Mouse (Mus musculus) ES-Bruce4 (cell line): ENCODE measurements around the gene Fam13a. TPM values are rescaled to one million over a fixed set of nuclear protein-coding genes. Genes with fewer than 3 reads are reported as not detected.

ENCODE experiments used
- H3K27ac ChIP-seq: 2 replicates; pipeline ENCODE4 v1.5.1; 2012; ENCODE audit warnings: low read length, inconsistent platforms; ENCODE audit not compliant: insufficient read depth
- H3K27me3 ChIP-seq: 2 replicates; pipeline ENCODE4 v1.6.1; 2012; ENCODE audit warnings: mild to moderate bottlenecking, low read length, inconsistent platforms; ENCODE audit not compliant: control insufficient read depth, poor library complexity, insufficient read depth, severe bottlenecking
- H3K36me3 ChIP-seq: 2 replicates; pipeline ENCODE4 v1.6.1; 2012; ENCODE audit warnings: inconsistent platforms, mild to moderate bottlenecking, low read length, moderate library complexity; ENCODE audit not compliant: control insufficient read depth, poor library complexity, insufficient read depth, severe bottlenecking
- H3K4me1 ChIP-seq: one replicate; pipeline ENCODE4 v1.8.1; 2011; ENCODE audit warnings: low read length; ENCODE audit not compliant: control insufficient read depth, insufficient read depth
- H3K4me3 ChIP-seq: 2 replicates; pipeline ENCODE4 v1.5.1; 2011; ENCODE audit warnings: low read depth, mild to moderate bottlenecking, low read length
- H3K9ac ChIP-seq: 2 replicates; pipeline ENCODE4 v1.6.1; 2012; ENCODE audit warnings: low read depth, mild to moderate bottlenecking, inconsistent platforms; ENCODE audit not compliant: poor library complexity, severe bottlenecking
- H3K9me3 ChIP-seq: replicated peaks from 2 replicates; pipeline ENCODE4 v1.6.1; 2012; ENCODE audit warnings: mild to moderate bottlenecking, low read length, inconsistent platforms; ENCODE audit not compliant: control insufficient read depth, poor library complexity, insufficient read depth, severe bottlenecking
- CTCF ChIP-seq: IDR thresholded peaks from one replicate; pipeline ENCODE4 v1.8.1; 2011; ENCODE audit warnings: low read depth, low read length
- EP300 ChIP-seq: IDR thresholded peaks from 2 replicates; pipeline ENCODE4 v1.6.1; 2011; ENCODE audit warnings: low read depth, low read length; ENCODE audit not compliant: insufficient read depth
- POLR2A ChIP-seq: IDR thresholded peaks from one replicate; pipeline ENCODE4 v1.8.1; 2011; ENCODE audit warnings: low read length; ENCODE audit not compliant: insufficient read depth
- polyA plus RNA-seq: library from polyadenylated mRNA; stranded (reverse); fragments of >200 nt; gene quantifications from 2 replicates; pipeline ENCODE4 v1.2.4, GENCODE M21; 2011; ENCODE audit warnings: low read depth; ENCODE audit not compliant: missing spikeins, insufficient read depth, insufficient read length

The Fam13a gene
- polyA plus RNA-seq, 1 experiment, result 1.6 TPM

- Histone ChIP-seq H3K27ac (no peak overlapping the region), H3K4me3 (no peak overlapping the region), H3K4me1 (no peaks in the 10 kb centered on the region), H3K9ac (no peak overlapping the region), H3K27me3 (no peaks in the 10 kb centered on the region), H3K36me3 (no peaks in the 10 kb centered on the region), H3K9me3 (no peaks in the 10 kb centered on the region)
- no peak for TF ChIP-seq EP300
- no peak for TF ChIP-seq CTCF
- no peak for TF ChIP-seq POLR2A
Observed at GRCm38 (mm10) chr6:59014760-59015159, 9.6 kb downstream of the Fam13a start.

- Histone ChIP-seq H3K36me3 (no peaks in the 10 kb centered on the region), H3K4me1 (no peaks in the 10 kb centered on the region), H3K27ac (no peak overlapping the region), H3K9me3 (no peaks in the 10 kb centered on the region), H3K4me3 (no peak overlapping the region), H3K27me3 (no peaks in the 10 kb centered on the region), H3K9ac (no peak overlapping the region)
- TF ChIP-seq EP300, result no peak
- TF ChIP-seq CTCF, result no peak
- no peak for TF ChIP-seq POLR2A
Observed at GRCm38 (mm10) chr6:59014088-59014759, 10.1 kb downstream of the Fam13a start.

GRCm38 (mm10) chr6:59010792-59011191, 13.6 kb downstream of the Fam13a start:
- Histone ChIP-seq H3K36me3 (no peaks in the 10 kb centered on the region), H3K4me3 (no peak overlapping the region), H3K9me3 (no peaks in the 10 kb centered on the region), H3K27ac (no peak overlapping the region), H3K4me1 (no peaks in the 10 kb centered on the region), H3K27me3 (no peaks in the 10 kb centered on the region), H3K9ac (no peak overlapping the region)
- TF ChIP-seq EP300 (no peak), POLR2A (no peak), CTCF (no peak)

- Histone ChIP-seq H3K4me1 (no peaks in the 10 kb centered on the region), H3K36me3 (no peaks in the 10 kb centered on the region), H3K9ac (no peak overlapping the region), H3K9me3 (no peaks in the 10 kb centered on the region), H3K4me3 (no peak overlapping the region), H3K27ac (no peak overlapping the region), H3K27me3 (no peaks in the 10 kb centered on the region)
- TF ChIP-seq POLR2A, result no peak
- no peak for TF ChIP-seq CTCF
Observed at GRCm38 (mm10) chr6:59004630-59005029, 19.7 kb downstream of the Fam13a start.

GRCm38 (mm10) chr6:58999044-58999453, 25.3 kb downstream of the Fam13a start:
- Histone ChIP-seq H3K27ac (no peak overlapping the region), H3K4me3 (no peak overlapping the region), H3K9ac (no peak overlapping the region), H3K36me3 (no peaks in the 10 kb centered on the region), H3K27me3 (no peaks in the 10 kb centered on the region), H3K9me3 (no peaks in the 10 kb centered on the region), H3K4me1 (no peaks in the 10 kb centered on the region)
- TF ChIP-seq CTCF (no peak), POLR2A (no peak), EP300 (no peak)

GRCm38 (mm10) chr6:58998528-58998927, 25.8 kb downstream of the Fam13a start:
- H3K27ac ChIP-seq, result no peak overlapping the region
- TF ChIP-seq POLR2A (no peak), EP300 (no peak), CTCF (no peak)

More at GRCm38 (mm10) chr6:58998528-58998927, 25.8 kb downstream of the Fam13a start:
- H3K27me3 ChIP-seq, result no peaks in the 10 kb centered on the region
- H3K36me3 ChIP-seq, result no peaks in the 10 kb centered on the region
- H3K4me1 ChIP-seq, result no peaks in the 10 kb centered on the region
- no peaks in the 10 kb centered on the region for H3K9me3 ChIP-seq
- no peak overlapping the region for H3K9ac ChIP-seq
- no peak overlapping the region for H3K4me3 ChIP-seq
